Mouse (Mus musculus): ENCODE measurements at regions not wholly inside any gene's neighbourhood (a gene's known extent, or its start where the extent isn't known, plus 50 kb on each side); places are given as distances from the start of the nearest gene placed in this dataset.

DNA sequence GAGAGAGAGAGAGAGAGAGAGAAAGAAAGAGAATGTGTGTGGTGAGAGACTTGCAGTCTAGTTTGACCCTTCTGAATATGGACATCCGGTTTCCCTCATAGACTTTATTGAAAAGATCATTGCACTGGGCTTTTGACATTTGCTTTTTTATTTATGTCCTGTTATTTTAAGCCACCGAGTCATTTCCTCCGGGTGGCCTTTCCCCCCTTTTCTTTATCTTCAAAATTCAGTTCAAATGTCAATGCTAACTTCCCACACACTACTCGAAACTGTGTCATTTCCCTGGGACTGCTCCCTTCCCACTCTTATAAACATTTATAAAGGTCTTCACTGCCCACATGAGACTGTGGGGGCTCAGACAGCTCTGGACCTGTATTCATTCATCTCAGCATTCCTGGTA lies 330.9 kb upstream of the Eif4g2 start:
- TF ChIP-seq CTCF (IDR thresholded peaks at IDR 0.05) (no peak), EP300 (IDR thresholded peaks at IDR 0.05) (no peak)

All from lung, postnatal 0 days (tissue).